Mouse (Mus musculus) heart, postnatal 10 days (tissue): ENCODE data around the gene Ccndbp1. TPM values are rescaled to one million over a fixed set of nuclear protein-coding genes. Genes with fewer than 3 reads are reported as not detected.

Source experiments
- DNase-seq, 2 experiments: peaks; one replicate each; pipeline ENCODE4 v3.0.0; 2021
- intact Hi-C: fragments of 180-260 bp; cut with DNase I; formaldehyde crosslinking; loops from one replicate; pipeline ENCODE4 v1.15.1; 2025
- microRNA-seq, 2 experiments: library from miRNA; unstranded; fragments of <30 nt; microRNA quantifications; one replicate each; pipeline ENCODE4 v1.2.0; 2022
- total RNA-seq, 2 experiments: library from RNA; stranded (reverse); gene quantifications; 2 replicates each; pipeline ENCODE4 v1.2.3; 2021

Ccndbp1 gene
- total RNA-seq, 2 experiments from 2014 or later, result 28.4 to 31.7 TPM

GRCm38 (mm10) chr2:121061315-121061714 is 53.1 kb downstream of the Ccndbp1 start:
- no peak for DNase-seq
- intact Hi-C loops, result no loop called here

Small RNA genes within 50 kb of the gene (microRNA-seq; reads per million reads assigned to microRNA genes)
- 0 reads per million in 2 experiments for gene Gm44325

Other genes with a start within 250 kb of the Ccndbp1 start
- gene Cdan1, start 158.3 kb upstream of the Ccndbp1 start, total RNA-seq, result 10 to 100 TPM; 18.5 to 19.5 TPM
- 10 to 100 TPM; 14.4 to 16.4 TPM for gene Ttbk2, start 157.8 kb upstream of the Ccndbp1 start, total RNA-seq
- gene Ubr1, start 37.7 kb upstream of the Ccndbp1 start, total RNA-seq, result 10 to 100 TPM; 25.9 to 31.9 TPM
- 1 to 10 TPM; 3.3 to 5.0 TPM for gene Tmem62, start 31.4 kb upstream of the Ccndbp1 start, total RNA-seq
- under 1 TPM; 0.47 to 0.93 TPM for gene Epb42, start 28.7 kb downstream of the Ccndbp1 start, total RNA-seq
- not detected for gene Tgm5, start 77.4 kb downstream of the Ccndbp1 start, total RNA-seq
- not detected for gene Tgm7, start 101.4 kb downstream of the Ccndbp1 start, total RNA-seq
- 10 to 100 TPM; 10.4 to 13.6 TPM for gene Adal, start 132.0 kb downstream of the Ccndbp1 start, total RNA-seq
- gene Lcmt2, start 132.2 kb downstream of the Ccndbp1 start, total RNA-seq, result 10 to 100 TPM; 10.2 to 12.6 TPM
- gene Tubgcp4, start 162.3 kb downstream of the Ccndbp1 start, total RNA-seq, result 10 to 100 TPM; 16.1 to 18.0 TPM
- gene Zscan29, start 162.7 kb downstream of the Ccndbp1 start, total RNA-seq, result 1 to 10 TPM; 8.0 to 9.5 TPM